Mouse (Mus musculus) brain, embryonic 14.5 days (tissue): ENCODE measurements at regions not wholly inside any gene's neighbourhood (a gene's known extent, or its start where the extent isn't known, plus 50 kb on each side); places are given as distances from the start of the nearest gene placed in this dataset.
"Not testable (repeated sequence)": the region's sequence is repeated elsewhere in the genome, so short reads cannot be mapped to it uniquely, and the experiment has no call there.

Experiments
- CTCF ChIP-seq: fragments of 200-500 bp; IDR thresholded peaks from 2 replicates; pipeline ENCODE4 v1.5.1; 2012; ENCODE audit warnings: inconsistent platforms, mild to moderate bottlenecking, moderate library complexity, borderline replicate concordance; ENCODE audit not compliant: insufficient read depth, insufficient read length; ENCODE audit errors: extremely low read depth
- POLR2A ChIP-seq: fragments of 200-500 bp; IDR thresholded peaks from 2 replicates; pipeline ENCODE4 v1.6.1; 2012; ENCODE audit warnings: mild to moderate bottlenecking, inconsistent platforms, borderline replicate concordance; ENCODE audit not compliant: poor library complexity, insufficient read depth, insufficient read length, severe bottlenecking; ENCODE audit errors: extremely low read depth

DNA sequence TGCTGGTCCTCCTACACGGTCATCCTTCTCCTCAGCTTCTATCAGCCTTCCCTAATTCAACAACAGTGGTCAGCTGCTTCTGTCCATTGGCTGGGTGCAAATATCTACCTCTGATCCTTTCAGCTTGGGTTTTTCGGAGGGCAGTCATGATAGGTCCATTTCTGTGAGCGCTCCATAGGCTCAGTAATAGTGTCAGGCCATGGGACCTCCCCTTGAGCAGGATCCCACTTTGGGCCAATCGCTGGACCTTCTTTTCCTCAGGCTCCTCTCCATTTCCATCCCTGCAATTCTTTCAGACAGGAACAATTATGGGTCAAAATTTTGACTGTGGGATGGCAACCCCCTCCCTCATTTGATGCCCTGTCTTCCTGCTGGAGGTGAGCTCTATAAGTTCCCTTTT lies 331.5 kb upstream of the Rgs18 start:
- TF ChIP-seq POLR2A, CTCF: not testable (repeated sequence)
